Mouse (Mus musculus) lung, postnatal 0 days (tissue): ENCODE results near the gene 4930558K02Rik.

ENCODE experiments used
- CTCF ChIP-seq: IDR thresholded peaks from 2 replicates; pipeline ENCODE4 v1.5.1; 2016; ENCODE audit warnings: antibody characterized with exemption, mild to moderate bottlenecking
- EP300 ChIP-seq: IDR thresholded peaks from 2 replicates; pipeline ENCODE4 v1.6.1; 2016; ENCODE audit warnings: antibody characterized with exemption, mild to moderate bottlenecking, control low read depth

DNA sequence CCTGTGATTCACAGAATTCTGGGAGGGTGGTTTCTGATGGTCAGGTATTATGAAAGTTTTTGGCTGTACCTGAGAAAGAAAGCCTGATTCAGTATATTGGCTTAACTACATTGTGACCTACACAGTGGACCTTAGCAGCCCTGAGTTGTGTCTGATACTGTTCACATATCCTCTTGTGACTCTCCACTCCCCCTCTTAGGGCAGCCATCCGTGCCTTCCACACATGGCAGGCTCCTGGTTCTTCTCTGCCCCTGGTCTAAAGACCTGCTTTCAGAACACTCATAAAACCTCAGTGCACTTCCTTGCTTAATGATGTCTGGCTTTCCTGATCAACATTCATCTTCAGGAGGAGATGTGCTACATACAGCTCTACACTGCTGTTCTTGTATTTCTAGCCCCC is 26.8 kb downstream of the 4930558K02Rik start:
- TF ChIP-seq CTCF (no peak), EP300 (no peak)
